Mouse (Mus musculus) megakaryocyte progenitor cell, adult 5-6 weeks (primary cell): ENCODE measurements around the gene Sat1. TPM values are rescaled to one million over a fixed set of nuclear protein-coding genes. Genes with fewer than 3 reads are reported as not detected.
A peak's percentile ranks its signal among the peaks of the same experiment; 100 is the strongest.
"Not testable (repeated sequence)": the region's sequence is repeated elsewhere in the genome, so short reads cannot be mapped to it uniquely, and the experiment has no call there.

Experiments
- ATAC-seq: replicated peaks from 2 replicates; pipeline ENCODE4 v1.8.0; 2016; ENCODE audit warnings: mild to moderate bottlenecking, moderate TSS enrichment, inconsistent platforms; ENCODE audit not compliant: poor library complexity
- total RNA-seq, 2 experiments: library from RNA; stranded (forward) in 1 of 2; stranded (reverse) in 1 of 2; fragments of 157-497, 149-512 nt in 1 of 2; fragments of 200-1000 nt in 1 of 2; gene quantifications; 2 replicates each; pipeline versions ENCODE4 v1.2.3 to v1.2.4; 2015 to 2017

Sat1 gene
- total RNA-seq (2015) (196 and 241 TPM in 2 replicates), total RNA-seq (2017) (213 and 249 TPM in 2 replicates)

- peak; percentile 89 for ATAC-seq
These were observed at the start of gene Sat1 for GRCm38 (mm10) chrX:155216271-155216670. Gene Sat1 (minus strand): TSS chrX:155216449.

- peak; percentile 10 for ATAC-seq
These were observed 46.6 kb upstream of the Sat1 start for GRCm38 (mm10) chrX:155262915-155263252.

- peak; percentile 97 for ATAC-seq
These were observed 46.1 kb upstream of the Sat1 start, which contains the start of gene Acot9 for GRCm38 (mm10) chrX:155262235-155262914. Gene Acot9 (plus strand): TSS chrX:155262443.

- no peak for ATAC-seq
These were observed 40.6 kb upstream of the Sat1 start for GRCm38 (mm10) chrX:155256856-155257255.

GRCm38 (mm10) chrX:155218277-155218676 lies 2.0 kb upstream of the Sat1 start:
- peak; percentile 18; the same call in 1 of the 2 replicates for ATAC-seq

GRCm38 (mm10) chrX:155215501-155216248 lies 574 bp downstream of the Sat1 start:
- ATAC-seq: peak; percentile 32

GRCm38 (mm10) chrX:155214291-155215136 lies 1.7 kb downstream of the Sat1 start:
- no peak for ATAC-seq

GRCm38 (mm10) chrX:155208671-155209070 lies 7.6 kb downstream of the Sat1 start:
- ATAC-seq: no peak

GRCm38 (mm10) chrX:155205436-155205835 lies 10.8 kb downstream of the Sat1 start:
- not testable (repeated sequence) for ATAC-seq

- ATAC-seq: peak; percentile 65
These were observed 13.6 kb downstream of the Sat1 start for GRCm38 (mm10) chrX:155202406-155203305.

- no peak for ATAC-seq
These were observed 14.4 kb downstream of the Sat1 start for GRCm38 (mm10) chrX:155201799-155202198.

GRCm38 (mm10) chrX:155194979-155195378 lies 21.3 kb downstream of the Sat1 start:
- ATAC-seq: peak; percentile 79

GRCm38 (mm10) chrX:155193732-155194443 lies 22.4 kb downstream of the Sat1 start:
- ATAC-seq: peak; percentile 63; the same call in 1 of the 2 replicates

- ATAC-seq: no peak
These were observed 24.3 kb downstream of the Sat1 start for GRCm38 (mm10) chrX:155191941-155192340.

GRCm38 (mm10) chrX:155177640-155178039 lies 38.6 kb downstream of the Sat1 start:
- peak; percentile 18; the same call in 1 of the 2 replicates for ATAC-seq

- peak; percentile 92 for ATAC-seq
These were observed 39.0 kb downstream of the Sat1 start for GRCm38 (mm10) chrX:155177230-155177629.

GRCm38 (mm10) chrX:155175568-155175967 lies 40.7 kb downstream of the Sat1 start:
- ATAC-seq: no peak

- peak; percentile 91 for ATAC-seq
These were observed 43.9 kb downstream of the Sat1 start for GRCm38 (mm10) chrX:155172310-155172709.

GRCm38 (mm10) chrX:155171754-155172153 lies 44.5 kb downstream of the Sat1 start:
- ATAC-seq: peak; percentile 50; the same call in 1 of the 2 replicates
